Mouse (Mus musculus) embryo, embryonic 10.5 days (tissue): ENCODE results near the gene Hist1h3d.
"Not testable (repeated sequence)": the region's sequence is repeated elsewhere in the genome, so short reads cannot be mapped to it uniquely, and the experiment has no call there.

Source experiments
- DNase-seq: peaks from one replicate; pipeline ENCODE4 v3.0.0-alpha.2; 2015; ENCODE audit warnings: low spot score

Hist1h3d gene

GRCm38 (mm10) chr13:23575271-23575851 is at the start of gene Hist1h3d:
Hist1h3d (plus strand) TSS chr13:23575763.
- DNase-seq: peak; percentile 94

GRCm38 (mm10) chr13:23525901-23526300 is 49.7 kb upstream of the Hist1h3d start:
- peak; percentile 81 for DNase-seq

- DNase-seq: peak; percentile 98
These were observed 49.3 kb upstream of the Hist1h3d start for GRCm38 (mm10) chr13:23526312-23526711.

- DNase-seq: peak; percentile 60
These were observed 46.6 kb upstream of the Hist1h3d start for GRCm38 (mm10) chr13:23529005-23529404.

- peak; percentile 22 for DNase-seq
These were observed 45.9 kb upstream of the Hist1h3d start for GRCm38 (mm10) chr13:23529480-23530165.

GRCm38 (mm10) chr13:23530181-23530900 is 45.2 kb upstream of the Hist1h3d start:
- peak; percentile 83 for DNase-seq

- DNase-seq: peak; percentile 99
These were observed 44.4 kb upstream of the Hist1h3d start, which contains the start of gene Hist1h4h for GRCm38 (mm10) chr13:23530901-23531875. Hist1h4h (plus strand) TSS chr13:23531050.

- DNase-seq: peak; percentile 66
These were observed 43.1 kb upstream of the Hist1h3d start for GRCm38 (mm10) chr13:23532262-23533075.

- peak; percentile 95 for DNase-seq
These were observed 41.8 kb upstream of the Hist1h3d start, which contains the start of gene Hist1h2af for GRCm38 (mm10) chr13:23533560-23534367. Hist1h2af (plus strand) TSS chr13:23533906.

- no peak for DNase-seq
These were observed 41.0 kb upstream of the Hist1h3d start for GRCm38 (mm10) chr13:23534368-23535131.

GRCm38 (mm10) chr13:23535137-23536075 is 40.2 kb upstream of the Hist1h3d start, which contains the start of gene Hist1h3g:
Hist1h3g (plus strand) TSS chr13:23535422.
- peak; percentile 98 for DNase-seq

GRCm38 (mm10) chr13:23536076-23536822 is 39.3 kb upstream of the Hist1h3d start:
- peak; percentile 72 for DNase-seq

GRCm38 (mm10) chr13:23537006-23537710 is 38.4 kb upstream of the Hist1h3d start:
- DNase-seq: peak; percentile 22

- no peak for DNase-seq
These were observed 37.3 kb upstream of the Hist1h3d start for GRCm38 (mm10) chr13:23538249-23538648.

- not testable (repeated sequence) for DNase-seq
These were observed 35.7 kb upstream of the Hist1h3d start for GRCm38 (mm10) chr13:23539821-23540220.

GRCm38 (mm10) chr13:23541497-23541896 is 34.1 kb upstream of the Hist1h3d start:
- no peak for DNase-seq
